Mouse (Mus musculus) midbrain, embryonic 10.5 days (tissue): ENCODE data around the gene Mlip. TPM values are rescaled to one million over a fixed set of nuclear protein-coding genes. Genes with fewer than 3 reads are reported as not detected.

Experiments
- DNase-seq: peaks from one replicate; pipeline ENCODE4 v3.0.0-alpha.2; 2017; ENCODE audit warnings: low spot score
- H3K27ac ChIP-seq: fragments of 300-500 bp; sonication (generic); replicated peaks from 2 replicates; pipeline ENCODE4 v1.5.1; 2016; ENCODE audit warnings: mild to moderate bottlenecking
- H3K27me3 ChIP-seq: fragments of 300-500 bp; sonication (generic); 2 replicates; pipeline ENCODE4 v1.6.1; 2016; ENCODE audit warnings: low read depth, mild to moderate bottlenecking; ENCODE audit not compliant: poor library complexity, severe bottlenecking
- H3K36me3 ChIP-seq: fragments of 300-500 bp; sonication (generic); 2 replicates; pipeline ENCODE4 v1.6.1; 2016; ENCODE audit warnings: mild to moderate bottlenecking, moderate library complexity
- H3K4me1 ChIP-seq: fragments of 300-500 bp; sonication (generic); 2 replicates; pipeline ENCODE4 v1.6.1; 2016
- H3K4me3 ChIP-seq: fragments of 300-500 bp; sonication (generic); 2 replicates; pipeline ENCODE4 v1.5.1; 2016; ENCODE audit warnings: mild to moderate bottlenecking, moderate library complexity
- H3K9me3 ChIP-seq: fragments of 300-500 bp; sonication (generic); replicated peaks from 2 replicates; pipeline ENCODE4 v1.6.1; 2016; ENCODE audit warnings: mild to moderate bottlenecking
- WGBS: fragments of 180-500 bp; shearing (Covaris S2); methylation state at CpG from one replicate; pipeline ENCODE4 v1.1.7; 2016; 5-methylcytosine and 5-hydroxymethylcytosine counted together
- polyA plus RNA-seq: library from polyadenylated mRNA; unstranded; fragments of >200 nt; fragmentation: Nextera tagmentation; extraction: Ambion mirVana; gene quantifications from 2 replicates; pipeline ENCODE4 v1.2.1, GENCODE M21; 2016

Mlip gene
- polyA plus RNA-seq, 1 experiment from 2014 or later = 0.38 TPM

- WGBS = 85% methylated on average over 7 of the region's 7 CpGs
- DNase-seq = no peak
- Histone ChIP-seq H3K4me1 (peaks cover 9% of the 10 kb centered on the region), H3K27ac (peak overlapping the region; percentile 13; the same call in 1 of the 2 replicates), H3K27me3 (no peaks in the 10 kb centered on the region), H3K9me3 (no peaks in the 10 kb centered on the region), H3K36me3 (no peaks in the 10 kb centered on the region), H3K4me3 (no peak overlapping the region)
Measured at GRCm38 (mm10) chr9:77339571-77340148, 13.1 kb downstream of the Mlip start.

- Histone ChIP-seq H3K4me3 (no peak overlapping the region), H3K4me1 (peaks cover 8% of the 10 kb centered on the region), H3K36me3 (no peaks in the 10 kb centered on the region), H3K27ac (no peak overlapping the region), H3K27me3 (no peaks in the 10 kb centered on the region), H3K9me3 (0 out of 2 replicates have a peak, but pooled peaks cover 6% of the 10 kb centered on the region)
- WGBS = 86% methylated on average over 3 of the region's 3 CpGs
- DNase-seq = no peak
Measured at GRCm38 (mm10) chr9:77335370-77335769, 17.4 kb downstream of the Mlip start.

GRCm38 (mm10) chr9:77318346-77318745 is 34.4 kb downstream of the Mlip start:
- Histone ChIP-seq H3K4me3 (no peak overlapping the region), H3K27ac (no peak overlapping the region), H3K27me3 (no peaks in the 10 kb centered on the region), H3K9me3 (no peaks in the 10 kb centered on the region; the same call in 1 of the 2 replicates), H3K4me1 (no peaks in the 10 kb centered on the region), H3K36me3 (no peaks in the 10 kb centered on the region)
- no peak for DNase-seq
- 89% methylated on average over 3 of the region's 3 CpGs for whole genome bisulfite sequencing

- H3K36me3 ChIP-seq = no peaks in the 10 kb centered on the region
Measured at GRCm38 (mm10) chr9:77310548-77310947, 42.2 kb downstream of the Mlip start.

GRCm38 (mm10) chr9:77305417-77305816 is 47.4 kb downstream of the Mlip start:
- no peak overlapping the region for H3K27ac ChIP-seq
- H3K4me3 ChIP-seq = no peak overlapping the region
- H3K27me3 ChIP-seq = no peaks in the 10 kb centered on the region
- WGBS = 87% methylated on average over 2 of the region's 2 CpGs
- no peaks in the 10 kb centered on the region for H3K9me3 ChIP-seq
- H3K4me1 ChIP-seq = no peaks in the 10 kb centered on the region
- no peaks in the 10 kb centered on the region for H3K36me3 ChIP-seq
- DNase-seq = no peak

More at GRCm38 (mm10) chr9:77310548-77310947, 42.2 kb downstream of the Mlip start:
- DNase-seq = no peak
- Histone ChIP-seq H3K4me1 (no peaks in the 10 kb centered on the region), H3K9me3 (no peaks in the 10 kb centered on the region), H3K27ac (no peak overlapping the region), H3K4me3 (no peak overlapping the region), H3K27me3 (no peaks in the 10 kb centered on the region)
- 89% methylated on average over 6 of the region's 6 CpGs for WGBS

GRCm38 (mm10) chr9:77302340-77302739 is 50.4 kb downstream of the Mlip start:
- WGBS = 87% methylated on average over 8 of the region's 8 CpGs
- no peaks in the 10 kb centered on the region for H3K4me1 ChIP-seq
- no peak overlapping the region for H3K4me3 ChIP-seq
- no peaks in the 10 kb centered on the region for H3K36me3 ChIP-seq
- no peaks in the 10 kb centered on the region for H3K27me3 ChIP-seq
- H3K9me3 ChIP-seq = no peaks in the 10 kb centered on the region
- no peak overlapping the region for H3K27ac ChIP-seq
- no peak for DNase-seq

- 94% methylated on average over 5 of the region's 5 CpGs for WGBS
- Histone ChIP-seq H3K4me3 (no peak overlapping the region), H3K27me3 (no peaks in the 10 kb centered on the region)
Measured at GRCm38 (mm10) chr9:77287958-77288357, 64.8 kb downstream of the Mlip start.

GRCm38 (mm10) chr9:77279371-77279770 is 73.4 kb downstream of the Mlip start:
- H3K27me3 ChIP-seq = no peaks in the 10 kb centered on the region
- peaks cover 30% of the 10 kb centered on the region for H3K4me1 ChIP-seq
- H3K27ac ChIP-seq = no peak overlapping the region; the same call in 1 of the 2 replicates
- no peaks in the 10 kb centered on the region for H3K36me3 ChIP-seq
- H3K4me3 ChIP-seq = no peak overlapping the region
- no peak for DNase-seq
- no peaks in the 10 kb centered on the region for H3K9me3 ChIP-seq
- 70% methylated on average over 5 of the region's 5 CpGs for WGBS

More at GRCm38 (mm10) chr9:77287958-77288357, 64.8 kb downstream of the Mlip start:
- Histone ChIP-seq H3K9me3 (no peaks in the 10 kb centered on the region), H3K4me1 (no peaks in the 10 kb centered on the region), H3K27ac (no peak overlapping the region), H3K36me3 (no peaks in the 10 kb centered on the region)
- no peak for DNase-seq

GRCm38 (mm10) chr9:77278055-77278454 is 74.7 kb downstream of the Mlip start:
- peaks cover 30% of the 10 kb centered on the region for H3K4me1 ChIP-seq
- 44% methylated on average over 3 of the region's 3 CpGs for WGBS
- H3K36me3 ChIP-seq = no peaks in the 10 kb centered on the region
- no peak overlapping the region for H3K27ac ChIP-seq
- H3K4me3 ChIP-seq = no peak overlapping the region
- H3K27me3 ChIP-seq = no peaks in the 10 kb centered on the region
- no peaks in the 10 kb centered on the region for H3K9me3 ChIP-seq
- DNase-seq = no peak

GRCm38 (mm10) chr9:77277270-77277669 is 75.5 kb downstream of the Mlip start:
- 70% methylated on average over 5 of the region's 5 CpGs for WGBS
- Histone ChIP-seq H3K4me1 (peaks cover 30% of the 10 kb centered on the region), H3K27me3 (no peaks in the 10 kb centered on the region), H3K27ac (no peak overlapping the region), H3K36me3 (no peaks in the 10 kb centered on the region), H3K9me3 (no peaks in the 10 kb centered on the region), H3K4me3 (no peak overlapping the region)
- no peak for DNase-seq

GRCm38 (mm10) chr9:77276451-77277154 is 76.2 kb downstream of the Mlip start:
- no peaks in the 10 kb centered on the region for H3K27me3 ChIP-seq
- H3K27ac ChIP-seq = 0 out of 2 replicates have a peak overlapping the region, but pooled peaks have one; percentile 33
- no peak overlapping the region for H3K4me3 ChIP-seq
- DNase-seq = peak; percentile 13
- no peaks in the 10 kb centered on the region for H3K36me3 ChIP-seq
- H3K4me1 ChIP-seq = peaks cover 30% of the 10 kb centered on the region
- no peaks in the 10 kb centered on the region for H3K9me3 ChIP-seq
- WGBS = 40% methylated on average over 5 of the region's 5 CpGs

- H3K36me3 ChIP-seq = no peaks in the 10 kb centered on the region
- no peaks in the 10 kb centered on the region for H3K9me3 ChIP-seq
- H3K27me3 ChIP-seq = no peaks in the 10 kb centered on the region
- H3K4me3 ChIP-seq = no peak overlapping the region
- peaks cover 18% of the 10 kb centered on the region for H3K4me1 ChIP-seq
- WGBS = 94% methylated on average over 4 of the region's 4 CpGs
- no peak overlapping the region for H3K27ac ChIP-seq
- no peak for DNase-seq
Measured at GRCm38 (mm10) chr9:77272727-77273126, 80.0 kb downstream of the Mlip start.

- Histone ChIP-seq H3K4me1 (no peaks in the 10 kb centered on the region), H3K27ac (no peak overlapping the region), H3K9me3 (no peaks in the 10 kb centered on the region), H3K27me3 (no peaks in the 10 kb centered on the region), H3K4me3 (no peak overlapping the region), H3K36me3 (no peaks in the 10 kb centered on the region)
- WGBS = 93% methylated on average over 4 of the region's 4 CpGs
- DNase-seq = no peak
Measured at GRCm38 (mm10) chr9:77265268-77266017, 87.3 kb downstream of the Mlip start.
